Mouse (Mus musculus) olfactory bulb, adult 2 months (tissue): Measurements from ENCODE around the gene Gpr108. TPM values are rescaled to one million over a fixed set of nuclear protein-coding genes. Genes with fewer than 3 reads are reported as not detected.

ENCODE experiments used
- H3K27ac ChIP-seq: fragments of 200-500 bp; 2 replicates; pipeline ENCODE4 v1.5.1; 2012; ENCODE audit warnings: low read depth, low read length; ENCODE audit not compliant: insufficient read depth
- H3K4me1 ChIP-seq: fragments of 200-500 bp; 2 replicates; pipeline ENCODE4 v1.6.1; 2012; ENCODE audit warnings: low read length; ENCODE audit not compliant: control insufficient read depth, insufficient read depth
- H3K4me3 ChIP-seq: fragments of 200-500 bp; 2 replicates; pipeline ENCODE4 v1.5.1; 2012; ENCODE audit warnings: mild to moderate bottlenecking, low read depth, low read length, moderate library complexity; ENCODE audit not compliant: insufficient read depth
- CTCF ChIP-seq: fragments of 200-500 bp; IDR thresholded peaks from 2 replicates; pipeline ENCODE4 v1.5.1; 2012; ENCODE audit warnings: low read depth, mild to moderate bottlenecking, low read length, moderate library complexity; ENCODE audit not compliant: insufficient read depth
- POLR2A ChIP-seq: fragments of 200-500 bp; IDR thresholded peaks from 2 replicates; pipeline ENCODE4 v1.6.1; 2012; ENCODE audit warnings: mild to moderate bottlenecking, low read depth, low read length, moderate library complexity; ENCODE audit not compliant: insufficient read depth
- WGBS: fragments of 180-500 bp; shearing (Covaris S2); methylation state at CpG from one replicate; pipeline ENCODE4 v1.1.7; 2018; 5-methylcytosine and 5-hydroxymethylcytosine counted together
- polyA plus RNA-seq: library from polyadenylated mRNA; stranded (reverse); fragments of >200 nt; gene quantifications from 2 replicates; pipeline ENCODE4 v1.2.4, GENCODE M21; 2012; ENCODE audit warnings: low replicate concordance; ENCODE audit not compliant: missing spikeins, insufficient read depth, insufficient read length

Gpr108 gene
- polyA plus RNA-seq, 1 experiment: not detected

DNA sequence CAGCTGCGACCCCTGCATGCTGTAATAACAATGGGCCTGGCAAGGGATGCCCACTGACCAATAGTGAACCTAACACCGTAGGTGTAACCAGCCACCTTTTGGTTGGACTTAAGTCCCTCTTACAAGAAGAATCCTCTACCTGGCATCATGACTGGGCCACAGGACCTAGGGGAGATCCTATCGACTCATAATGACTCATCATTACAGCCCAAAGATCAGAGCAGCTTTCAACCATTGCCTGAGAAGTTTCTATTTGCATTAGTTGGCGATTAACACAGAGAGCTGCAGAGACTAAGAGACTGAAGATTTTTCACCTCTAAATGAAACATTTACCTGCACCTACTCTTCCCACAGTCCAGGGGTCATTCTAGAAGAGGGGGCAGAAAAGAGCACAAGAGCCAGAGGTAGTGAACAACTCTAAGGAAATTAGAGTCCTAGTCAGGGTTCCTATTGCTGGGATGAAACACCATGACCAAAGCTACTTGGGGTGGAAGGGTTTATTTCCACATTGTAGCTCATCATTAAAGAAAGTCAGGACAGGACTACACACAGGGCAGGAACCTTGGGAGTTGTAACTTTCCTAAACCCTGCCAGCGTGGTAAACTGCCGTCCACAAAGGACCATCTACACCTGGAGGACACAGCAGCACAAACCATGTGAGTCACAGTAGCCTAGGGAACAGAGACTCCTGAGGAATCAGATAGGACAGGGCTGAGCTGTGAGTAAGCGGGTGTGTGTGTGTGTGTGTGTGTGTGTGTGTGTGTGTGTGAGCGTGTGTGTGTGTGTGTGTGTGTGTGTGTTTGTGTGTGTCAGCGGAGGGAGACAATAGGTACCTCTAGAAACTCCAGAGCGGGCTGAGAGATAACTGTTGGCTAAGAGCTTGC lies 46.2 kb downstream of the Gpr108 start:
- 85% methylated on average over 9 of the region's 10 CpGs for WGBS
- Histone ChIP-seq H3K4me3 (no peak overlapping the region), H3K4me1 (no peaks in the 10 kb centered on the region), H3K27ac (no peak overlapping the region)
- no peak for TF ChIP-seq CTCF
- TF ChIP-seq POLR2A: no peak

DNA sequence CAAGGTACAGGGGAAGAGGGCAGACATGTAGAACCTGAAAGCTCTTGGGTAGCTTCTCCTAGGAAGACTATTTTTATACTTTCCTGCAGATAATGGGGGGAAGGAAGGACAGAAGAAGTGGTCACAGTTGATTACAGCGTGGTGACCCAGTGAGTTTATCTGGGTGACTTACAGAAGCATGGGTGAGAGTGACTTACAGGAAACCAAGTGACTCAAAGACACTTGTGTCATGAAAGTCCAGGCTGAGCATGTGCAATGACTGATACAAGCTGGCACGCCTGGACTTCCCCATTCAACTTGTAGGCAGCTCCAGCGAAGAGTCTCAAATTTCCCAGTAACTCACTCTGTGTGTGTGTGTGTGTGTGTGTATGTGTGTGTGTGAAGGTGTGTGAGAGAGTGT lies 50.0 kb downstream of the Gpr108 start:
- 78% methylated on average over 3 of the region's 3 CpGs for WGBS
- no peak for TF ChIP-seq POLR2A
- H3K27ac ChIP-seq: no peak overlapping the region
- no peaks in the 10 kb centered on the region for H3K4me1 ChIP-seq
- H3K4me3 ChIP-seq: no peak overlapping the region

DNA sequence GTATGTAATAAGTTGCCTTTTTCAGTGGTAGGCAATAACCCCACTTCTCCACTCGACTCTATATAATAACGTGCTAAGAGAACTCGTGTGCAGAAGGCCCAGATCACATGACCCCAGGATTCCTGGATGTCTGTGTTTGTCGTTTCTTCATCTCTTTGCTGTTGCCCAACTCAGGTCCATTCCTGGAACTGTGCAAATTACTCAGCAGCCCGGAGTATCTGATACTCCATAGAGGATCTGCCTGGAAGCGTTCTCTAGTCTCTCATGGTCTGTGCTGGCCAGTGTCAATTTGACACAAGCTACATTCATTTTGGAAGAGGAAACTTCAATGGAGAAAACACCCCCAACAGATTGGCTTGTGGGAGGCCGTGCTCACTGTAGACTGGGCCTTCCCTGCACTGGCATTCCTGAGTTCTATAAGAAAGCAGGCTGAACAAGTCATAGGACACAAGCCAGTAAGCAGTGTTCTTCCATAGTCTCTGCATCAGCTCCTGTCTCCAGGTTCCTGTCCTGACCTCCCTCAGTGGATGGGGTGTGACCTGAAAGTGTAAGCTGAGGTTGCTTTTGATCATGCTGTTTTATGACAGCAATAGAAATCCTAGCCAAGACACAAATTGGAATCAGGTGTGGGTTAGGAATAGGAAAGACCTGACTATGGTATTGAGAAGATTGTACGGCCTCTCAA lies 52.8 kb downstream of the Gpr108 start:
- WGBS: 87% methylated on average over 8 of the region's 8 CpGs
- H3K4me1 ChIP-seq: no peaks in the 10 kb centered on the region; the same call in 1 of the 2 replicates
- TF ChIP-seq CTCF: no peak
- TF ChIP-seq POLR2A: no peak
- no peak overlapping the region for H3K4me3 ChIP-seq
- no peak overlapping the region for H3K27ac ChIP-seq

DNA sequence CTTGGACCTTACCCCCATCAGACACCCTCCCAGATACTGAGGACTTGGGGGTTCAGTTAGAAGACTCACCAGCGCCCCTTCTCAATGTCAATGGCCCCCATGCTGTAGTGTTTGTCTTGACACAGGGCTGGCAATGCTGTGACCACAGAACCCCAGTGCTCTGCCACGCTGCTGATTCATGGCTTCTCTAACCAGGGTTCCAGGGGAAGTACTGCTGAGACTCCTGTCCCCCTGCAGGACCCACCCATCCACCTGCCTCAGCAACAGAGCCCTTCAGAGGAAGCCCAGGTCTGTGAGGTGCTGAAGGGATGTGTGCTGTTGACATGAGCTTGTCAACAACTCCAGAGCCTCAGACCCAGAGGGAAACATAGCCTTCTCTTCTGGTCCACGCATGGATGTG lies 53.5 kb downstream of the Gpr108 start:
- 86% methylated on average over 3 of the region's 3 CpGs for WGBS
- TF ChIP-seq POLR2A: no peak
- TF ChIP-seq CTCF: no peak
- Histone ChIP-seq H3K27ac (no peak overlapping the region), H3K4me3 (no peak overlapping the region), H3K4me1 (no peaks in the 10 kb centered on the region; the same call in 1 of the 2 replicates)

DNA sequence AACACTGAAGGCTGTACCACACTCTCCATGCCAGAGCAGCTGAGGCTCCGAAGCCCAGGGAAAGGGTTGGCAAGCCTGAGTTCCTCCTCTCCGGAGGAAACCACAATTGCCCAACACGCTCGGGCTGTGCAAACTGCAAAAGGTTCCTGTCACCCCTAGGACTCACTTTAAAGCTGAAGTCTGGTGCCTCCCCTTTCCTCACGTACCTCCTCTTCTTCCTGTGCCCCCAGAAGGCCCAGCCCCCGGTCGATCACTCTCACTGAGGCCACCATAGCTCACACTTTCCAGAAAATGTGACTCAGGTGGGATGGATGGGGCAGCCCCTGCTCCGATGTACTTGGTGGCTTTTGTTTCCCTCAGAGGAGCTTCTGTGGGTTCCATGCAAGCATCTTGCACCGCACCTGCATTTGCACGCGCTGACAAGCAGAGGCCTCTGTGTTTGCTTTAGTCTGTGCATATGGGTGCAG lies 54.2 kb downstream of the Gpr108 start, which contains the start of gene Tnfsf14:
TSS of gene Tnfsf14 (minus strand) at position 137 of the 467 bp plus-strand sequence.
- no peak for TF ChIP-seq POLR2A
- Histone ChIP-seq H3K4me3 (no peak within 1 kb of the TSS), H3K27ac (no peak within 1 kb of the TSS), H3K4me1 (no peaks in the 10 kb centered on the region; the same call in 1 of the 2 replicates)
- WGBS: 78% methylated on average over 11 of the region's 11 CpGs

DNA sequence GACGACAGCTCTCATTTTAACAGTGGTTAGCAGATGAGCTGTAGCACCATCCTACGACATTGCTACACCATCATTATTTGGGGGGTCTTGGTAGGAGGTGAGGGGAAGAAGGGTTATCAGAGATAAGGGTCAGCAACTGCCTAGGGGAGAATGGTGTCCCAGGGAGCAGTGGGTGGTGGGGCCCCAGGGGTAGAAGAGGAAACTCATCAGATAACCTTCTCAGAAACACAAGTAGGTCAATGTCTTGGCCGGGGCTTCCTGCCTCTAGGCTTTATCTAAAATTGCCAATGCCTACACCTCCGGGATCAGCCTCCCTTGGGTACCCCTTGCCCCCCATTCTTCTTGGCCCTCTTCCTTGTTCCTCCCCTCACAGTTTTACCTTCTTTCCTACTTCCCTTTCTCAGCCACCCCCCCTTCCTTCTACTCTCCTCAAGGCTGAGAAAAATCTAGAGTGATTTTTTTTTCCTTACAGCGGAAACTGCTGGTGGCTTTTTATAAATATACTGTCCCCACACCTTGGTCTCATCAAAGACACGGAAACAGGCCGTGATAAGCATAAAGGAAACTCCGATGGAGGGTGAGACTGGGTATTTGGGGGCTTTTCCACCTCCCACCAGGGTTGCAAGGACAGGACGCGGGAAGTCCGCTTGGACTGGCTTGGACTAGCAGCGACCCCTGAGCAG lies 59.6 kb downstream of the Gpr108 start:
- WGBS: 80% methylated on average over 12 of the region's 12 CpGs
- Histone ChIP-seq H3K27ac (no peak overlapping the region), H3K4me3 (no peak overlapping the region), H3K4me1 (no peaks in the 10 kb centered on the region; the same call in 1 of the 2 replicates)
- TF ChIP-seq POLR2A (no peak), CTCF (no peak)

DNA sequence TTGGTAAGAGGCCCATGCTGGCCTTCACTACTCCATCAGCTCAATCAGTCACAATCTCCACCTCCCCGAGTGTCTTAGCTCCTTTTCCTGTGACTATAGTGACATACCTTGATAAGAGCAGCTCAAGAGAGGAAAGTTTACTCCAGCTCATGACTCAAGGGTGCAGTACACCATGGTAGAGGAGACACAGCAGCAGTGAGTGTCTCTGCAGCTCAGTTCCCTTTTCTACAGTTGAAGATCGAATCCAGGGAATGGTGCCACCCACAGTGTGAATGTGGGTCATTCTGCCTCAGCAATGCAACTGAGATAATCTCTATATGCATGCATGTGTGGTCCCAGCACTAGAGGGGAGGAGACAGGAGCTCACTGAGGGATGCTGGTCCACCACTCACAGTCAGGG lies 62.6 kb downstream of the Gpr108 start:
- no peaks in the 10 kb centered on the region for H3K4me1 ChIP-seq
- 63% methylated on average over 2 of the region's 2 CpGs for WGBS
- no peak overlapping the region for H3K4me3 ChIP-seq
- no peak overlapping the region for H3K27ac ChIP-seq
- TF ChIP-seq POLR2A (no peak), CTCF (no peak)

Other genes with a start within 250 kb of the Gpr108 start
- gene Pspn, start 248.4 kb downstream of the Gpr108 start, polyA plus RNA-seq: not detected in 2 replicates
- not detected in 2 replicates for gene Gtf2f1, start 237.2 kb downstream of the Gpr108 start, polyA plus RNA-seq
- not detected in 2 replicates for gene Gm17949, start 237.0 kb downstream of the Gpr108 start, polyA plus RNA-seq
- gene Khsrp, start 216.9 kb downstream of the Gpr108 start, polyA plus RNA-seq: 183 TPM in 1 of 2 replicates, not detected in the other
- gene Slc25a41, start 206.8 kb downstream of the Gpr108 start, polyA plus RNA-seq: not detected in 2 replicates
- gene Crb3, start 189.3 kb downstream of the Gpr108 start, polyA plus RNA-seq: not detected in 2 replicates
- gene Slc25a23, start 188.6 kb downstream of the Gpr108 start, polyA plus RNA-seq: 526 and 583 TPM in 2 replicates
- not detected in 2 replicates for gene Dennd1c, start 169.9 kb downstream of the Gpr108 start, polyA plus RNA-seq
- gene Tubb4a, start 160.7 kb downstream of the Gpr108 start, polyA plus RNA-seq: 276 TPM in 1 of 2 replicates, not detected in the other
- not detected in 2 replicates for gene Tnfsf9, start 143.1 kb downstream of the Gpr108 start, polyA plus RNA-seq
- not detected in 2 replicates for gene Cd70, start 98.7 kb downstream of the Gpr108 start, polyA plus RNA-seq
- gene Tnfsf14, start 54.3 kb downstream of the Gpr108 start, polyA plus RNA-seq: not detected in 2 replicates
- not detected in 2 replicates for gene C3, start 20.3 kb downstream of the Gpr108 start, polyA plus RNA-seq
- gene Trip10, start 1.0 kb upstream of the Gpr108 start, polyA plus RNA-seq: not detected in 2 replicates
- gene Vav1, start 30.7 kb upstream of the Gpr108 start, polyA plus RNA-seq: 215 TPM in 1 of 2 replicates, not detected in the other
- not detected in 2 replicates for gene Adgre1, start 110.2 kb upstream of the Gpr108 start, polyA plus RNA-seq